Mouse (Mus musculus): ENCODE data around the gene Dysf. TPM values are rescaled to one million over a fixed set of nuclear protein-coding genes. Genes with fewer than 3 reads are reported as not detected.
A peak's percentile ranks its signal among the peaks of the same experiment; 100 is the strongest.
"Not testable (repeated sequence)": the region's sequence is repeated elsewhere in the genome, so short reads cannot be mapped to it uniquely, and the experiment has no call there.

Dysf gene
- polyA plus RNA-seq, 1 experiment from 2014 or later = 13.5 TPM

DNA sequence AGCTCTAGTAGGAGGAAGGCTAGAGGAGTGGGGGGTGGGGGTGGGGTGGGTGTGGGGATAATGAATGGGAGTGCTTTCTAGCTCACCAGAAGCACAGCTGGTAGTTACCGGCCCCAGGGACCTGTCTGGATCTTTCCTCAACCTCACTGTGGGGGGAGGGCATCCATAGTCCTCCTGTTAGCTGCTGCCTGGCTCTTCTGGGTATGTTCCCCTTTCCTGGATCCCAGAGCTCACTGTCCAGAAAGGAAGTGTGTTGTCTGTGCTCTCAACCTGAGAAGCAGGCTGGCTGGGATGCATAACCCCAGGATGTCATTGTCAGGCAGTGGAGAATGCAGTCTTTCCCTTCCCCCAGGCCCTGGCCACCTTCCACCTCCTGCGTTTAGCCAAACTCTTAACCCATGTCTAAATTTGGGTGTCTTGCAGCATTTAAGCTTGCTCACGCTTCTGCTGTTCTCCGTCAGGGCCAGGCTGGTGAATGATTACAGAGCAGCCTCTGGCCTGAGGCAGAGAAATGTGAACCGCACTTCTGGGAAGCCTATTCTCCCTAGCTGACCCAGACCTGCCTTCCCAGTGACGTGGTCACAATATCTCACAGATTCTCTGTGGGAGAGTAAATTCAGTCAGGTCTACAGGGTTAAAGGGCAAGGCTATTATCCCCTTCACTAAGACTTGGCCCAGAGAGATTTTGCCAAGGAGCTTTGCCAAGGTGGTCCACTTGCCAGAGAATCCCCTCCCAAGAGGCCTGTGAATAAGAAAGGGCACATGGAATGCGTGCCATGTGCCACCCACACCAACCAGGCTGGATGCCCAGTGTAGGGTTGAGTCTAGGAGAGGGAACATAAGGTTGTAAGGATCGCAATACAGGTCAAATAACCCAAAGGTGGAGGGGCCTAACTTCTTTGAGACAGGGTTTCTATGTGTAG lies 2.2 kb downstream of the Dysf start:
- no peak for TF ChIP-seq CTCF (IDR thresholded peaks at IDR 0.05; ENCODE audit: low read depth)
- H3K4me1 ChIP-seq (ENCODE audit: insufficient read depth) = peaks cover 3% of the 10 kb centered on the region; the same call in 1 of the 2 replicates
- H3K4me3 ChIP-seq (ENCODE audit: low read depth, low read length) = no peak overlapping the region
- peaks cover 8% of the 10 kb centered on the region; the same call in 1 of the 2 replicates for H3K27me3 ChIP-seq (ENCODE audit: insufficient read depth, low read length)
- no peaks in the 10 kb centered on the region for H3K9me3 ChIP-seq (ENCODE audit: low read depth, low read length)
- WGBS = 41% methylated on average over 8 of the region's 8 CpGs
- peak; percentile 12 for DNase-seq
- H3K27ac ChIP-seq (ENCODE audit: low read depth) = peak overlapping the region; percentile 51; the same call in 1 of the 2 replicates
- no peak overlapping the region for H3K9ac ChIP-seq
- no peak for ATAC-seq (ENCODE audit: insufficient read depth)
- H3K36me3 ChIP-seq (ENCODE audit: insufficient read depth) = no peaks in the 10 kb centered on the region
- no peak overlapping the region for H3K4me2 ChIP-seq

GRCm38 (mm10) chr6:84014961-84015683 lies 6.7 kb downstream of the Dysf start:
- H3K9me3 ChIP-seq (ENCODE audit: low read depth, low read length); H3K4me2 ChIP-seq; H3K27me3 ChIP-seq (ENCODE audit: insufficient read depth, low read length); H3K9ac ChIP-seq; H3K4me1 ChIP-seq (ENCODE audit: insufficient read depth); H3K36me3 ChIP-seq (ENCODE audit: insufficient read depth); H3K4me3 ChIP-seq (ENCODE audit: low read depth, low read length): not testable (repeated sequence)
- 43% methylated on average over 4 of the region's 4 CpGs for WGBS
- peak; percentile 75 for DNase-seq
- TF ChIP-seq CTCF (IDR thresholded peaks at IDR 0.05; ENCODE audit: low read depth) = peak; percentile 31; the same call in 1 of the 2 replicates
- H3K27ac ChIP-seq (ENCODE audit: low read depth) = peak overlapping the region; percentile 36; the same call in 1 of the 2 replicates
- peak; percentile 36; the same call in 1 of the 2 replicates for ATAC-seq (ENCODE audit: insufficient read depth)

DNA sequence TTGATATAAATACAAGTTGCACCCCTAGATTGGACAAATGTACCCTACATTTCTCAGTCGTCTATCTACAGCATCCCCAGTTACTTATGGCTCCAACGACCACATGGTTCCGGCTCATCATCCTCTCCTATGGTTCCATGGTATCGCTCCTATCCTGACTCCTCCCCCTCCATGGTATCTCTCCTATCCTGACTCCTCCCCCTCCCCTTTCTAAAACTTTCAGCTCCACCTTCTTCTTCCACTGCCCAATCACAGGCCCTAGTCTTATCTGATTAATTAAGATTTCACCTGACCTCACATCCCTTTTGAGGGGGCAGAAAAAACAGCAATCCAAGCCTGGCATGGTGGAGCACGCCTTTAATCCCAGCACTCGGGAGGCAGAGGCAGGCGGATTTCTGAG lies 8.5 kb downstream of the Dysf start:
- Histone ChIP-seq H3K27ac (ENCODE audit: low read depth) (no peak overlapping the region), H3K9me3 (ENCODE audit: low read depth, low read length) (no peaks in the 10 kb centered on the region), H3K36me3 (ENCODE audit: insufficient read depth) (no peaks in the 10 kb centered on the region), H3K27me3 (ENCODE audit: insufficient read depth, low read length) (peaks cover 6% of the 10 kb centered on the region), H3K9ac (no peak overlapping the region), H3K4me2 (no peak overlapping the region), H3K4me3 (ENCODE audit: low read depth, low read length) (no peak overlapping the region), H3K4me1 (ENCODE audit: insufficient read depth) (no peaks in the 10 kb centered on the region)
- ATAC-seq (ENCODE audit: insufficient read depth) (no peak), DNase-seq (no peak)
- WGBS = 91% methylated on average over 7 of the region's 7 CpGs
- TF ChIP-seq CTCF (IDR thresholded peaks at IDR 0.05; ENCODE audit: low read depth) = no peak

DNA sequence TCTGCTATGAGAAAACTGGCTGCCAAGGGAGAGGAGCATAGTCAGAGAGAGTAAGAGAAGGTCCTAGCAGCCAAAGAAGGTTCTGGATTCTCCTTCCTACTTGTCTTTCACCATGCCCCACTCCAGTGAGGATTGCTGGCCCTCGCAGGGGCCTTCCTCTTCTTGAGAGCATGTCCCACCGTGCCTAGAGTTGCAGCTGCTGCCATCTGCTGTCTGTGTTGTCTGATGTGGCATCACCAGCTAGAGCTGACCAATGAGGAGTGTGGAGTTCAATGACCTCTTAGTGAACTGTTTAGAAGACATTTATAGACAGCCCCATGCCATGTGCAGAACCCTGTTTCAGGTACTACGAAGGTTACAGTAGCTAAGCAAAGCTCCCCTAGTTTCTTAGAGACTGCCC lies 9.0 kb downstream of the Dysf start:
- Histone ChIP-seq H3K27me3 (ENCODE audit: insufficient read depth, low read length) (peaks cover 6% of the 10 kb centered on the region), H3K27ac (ENCODE audit: low read depth) (no peak overlapping the region), H3K36me3 (ENCODE audit: insufficient read depth) (no peaks in the 10 kb centered on the region), H3K9me3 (ENCODE audit: low read depth, low read length) (no peaks in the 10 kb centered on the region), H3K4me1 (ENCODE audit: insufficient read depth) (no peaks in the 10 kb centered on the region), H3K9ac (no peak overlapping the region), H3K4me3 (ENCODE audit: low read depth, low read length) (no peak overlapping the region), H3K4me2 (no peak overlapping the region)
- ATAC-seq (ENCODE audit: insufficient read depth) (no peak), DNase-seq (peak; percentile 26)
- 0 out of 2 replicates have a peak, but pooled peaks have one; percentile 5 for TF ChIP-seq CTCF (IDR thresholded peaks at IDR 0.05; ENCODE audit: low read depth)
- 51% methylated on average over 3 of the region's 3 CpGs for WGBS

GRCm38 (mm10) chr6:84018906-84019550 lies 10.6 kb downstream of the Dysf start:
- 4% methylated on average over 28 of the region's 28 CpGs for WGBS
- DNase-seq = peak; percentile 81
- Histone ChIP-seq H3K9ac (peak overlapping the region; percentile 41), H3K27me3 (ENCODE audit: insufficient read depth, low read length) (peaks cover 6% of the 10 kb centered on the region), H3K4me1 (ENCODE audit: insufficient read depth) (no peaks in the 10 kb centered on the region), H3K4me3 (ENCODE audit: low read depth, low read length) (peak overlapping the region; percentile 36), H3K4me2 (peak overlapping the region; percentile 74), H3K27ac (ENCODE audit: low read depth) (0 out of 2 replicates have a peak overlapping the region, but pooled peaks have one; percentile 15), H3K9me3 (ENCODE audit: low read depth, low read length) (no peaks in the 10 kb centered on the region), H3K36me3 (ENCODE audit: insufficient read depth) (no peaks in the 10 kb centered on the region)
- ATAC-seq (ENCODE audit: insufficient read depth) = peak; percentile 86
- no peak for TF ChIP-seq CTCF (IDR thresholded peaks at IDR 0.05; ENCODE audit: low read depth)

DNA sequence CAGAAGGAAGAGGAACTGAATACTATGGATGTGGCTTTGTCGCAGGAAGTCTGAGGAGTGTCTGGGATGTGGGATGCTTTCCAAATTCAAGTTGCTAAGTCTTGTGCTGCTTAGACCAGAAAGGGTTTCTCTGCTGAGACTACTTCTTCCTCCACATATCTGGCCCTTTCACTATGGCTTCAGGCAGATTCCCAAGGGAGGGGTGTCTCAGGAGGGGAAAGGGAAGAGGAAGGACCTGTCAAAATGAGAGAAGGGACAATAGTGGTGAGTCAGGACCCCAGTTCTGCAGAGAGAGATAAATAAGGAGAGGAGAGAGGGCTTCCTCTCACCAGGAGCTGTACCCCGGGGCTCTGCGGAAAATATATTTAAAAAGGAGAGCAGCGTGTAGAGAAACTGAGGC lies 11.6 kb downstream of the Dysf start:
- Histone ChIP-seq H3K4me1 (ENCODE audit: insufficient read depth) (no peaks in the 10 kb centered on the region), H3K4me2 (peak overlapping the region; percentile 74), H3K9me3 (ENCODE audit: low read depth, low read length) (no peaks in the 10 kb centered on the region), H3K4me3 (ENCODE audit: low read depth, low read length) (peak overlapping the region; percentile 36), H3K27ac (ENCODE audit: low read depth) (no peak overlapping the region), H3K9ac (no peak overlapping the region), H3K36me3 (ENCODE audit: insufficient read depth) (no peaks in the 10 kb centered on the region), H3K27me3 (ENCODE audit: insufficient read depth, low read length) (peaks cover 6% of the 10 kb centered on the region)
- DNase-seq (peak; percentile 22), ATAC-seq (ENCODE audit: insufficient read depth) (peak; percentile 21; the same call in 1 of the 2 replicates)
- no peak for TF ChIP-seq CTCF (IDR thresholded peaks at IDR 0.05; ENCODE audit: low read depth)
- WGBS = 60% methylated on average over 4 of the region's 4 CpGs
